Mouse (Mus musculus) intestine, embryonic 16.5 days (tissue): Measurements from ENCODE around the gene Bean1. TPM values are rescaled to one million over a fixed set of nuclear protein-coding genes. Genes with fewer than 3 reads are reported as not detected.

Experiments used
- ATAC-seq: fragments of 200-750 bp; cut with Nextera tagmentation; 2 replicates; pipeline ENCODE4 v1.8.0; 2017; ENCODE audit warnings: moderate TSS enrichment, moderate library complexity
- H3K27ac ChIP-seq: fragments of 300-500 bp; sonication (generic); 2 replicates; pipeline ENCODE4 v1.5.1; 2014; ENCODE audit warnings: mild to moderate bottlenecking, low read length
- H3K27me3 ChIP-seq: fragments of 300-500 bp; sonication (generic); replicated peaks from 2 replicates; pipeline ENCODE4 v1.6.1; 2014; ENCODE audit warnings: low read length, control low read depth, mixed read lengths; ENCODE audit not compliant: control insufficient read depth, insufficient read depth
- H3K36me3 ChIP-seq: fragments of 300-500 bp; sonication (generic); 2 replicates; pipeline ENCODE4 v1.6.1; 2014; ENCODE audit warnings: low read length, control low read depth; ENCODE audit not compliant: control insufficient read depth, insufficient read depth
- H3K4me1 ChIP-seq: fragments of 300-500 bp; sonication (generic); 2 replicates; pipeline ENCODE4 v1.6.1; 2014; ENCODE audit warnings: low read length, control low read depth, mixed read lengths; ENCODE audit not compliant: control insufficient read depth, insufficient read depth
- H3K4me2 ChIP-seq: fragments of 300-500 bp; sonication (generic); 2 replicates; pipeline ENCODE4 v1.6.1; 2014; ENCODE audit warnings: low read depth, low read length, control low read depth
- H3K4me3 ChIP-seq: fragments of 300-500 bp; sonication (generic); 2 replicates; pipeline ENCODE4 v1.5.1; 2014; ENCODE audit warnings: mild to moderate bottlenecking, low read length
- H3K9ac ChIP-seq: fragments of 300-500 bp; sonication (generic); 2 replicates; pipeline ENCODE4 v1.6.1; 2014; ENCODE audit warnings: low read depth, low read length
- H3K9me3 ChIP-seq: fragments of 300-500 bp; sonication (generic); 2 replicates; pipeline ENCODE4 v1.6.1; 2016; ENCODE audit warnings: low read length, control low read depth; ENCODE audit not compliant: control insufficient read depth
- WGBS: fragments of 180-500 bp; shearing (Covaris S2); extraction: QIAGEN DNeasy Blood & Tissue Kit; methylation state at CpG from one replicate; pipeline ENCODE4 v1.1.7; 2014; 5-methylcytosine and 5-hydroxymethylcytosine counted together
- polyA plus RNA-seq: library from polyadenylated mRNA; unstranded; fragments of >200 nt; fragmentation: Nextera tagmentation; extraction: Ambion mirVana; gene quantifications from 2 replicates; pipeline ENCODE4 v1.2.1, GENCODE M21; 2015

The Bean1 gene
- polyA plus RNA-seq, 1 experiment from 2014 or later: 1.1 TPM

- Histone ChIP-seq H3K4me3 (no peak overlapping the region), H3K4me1 (0 out of 2 replicates have a peak, but pooled peaks cover 2% of the 10 kb centered on the region), H3K9me3 (no peaks in the 10 kb centered on the region), H3K27ac (no peak overlapping the region), H3K27me3 (no peaks in the 10 kb centered on the region), H3K4me2 (no peak overlapping the region), H3K36me3 (no peaks in the 10 kb centered on the region), H3K9ac (no peak overlapping the region)
- no peak for ATAC-seq
- 59% methylated on average over 5 of the region's 5 CpGs for WGBS
Observed at GRCm38 (mm10) chr8:104188459-104188858, 18.2 kb downstream of the Bean1 start.

- H3K27ac ChIP-seq: no peak overlapping the region
- ATAC-seq: no peak
Observed at GRCm38 (mm10) chr8:104190777-104191468, 20.7 kb downstream of the Bean1 start.

GRCm38 (mm10) chr8:104191496-104191895 is 21.3 kb downstream of the Bean1 start:
- Histone ChIP-seq H3K36me3 (no peaks in the 10 kb centered on the region), H3K27ac (no peak overlapping the region), H3K4me3 (no peak overlapping the region), H3K4me1 (no peaks in the 10 kb centered on the region), H3K9ac (no peak overlapping the region), H3K9me3 (no peaks in the 10 kb centered on the region; the same call in 1 of the 2 replicates), H3K4me2 (no peak overlapping the region), H3K27me3 (no peaks in the 10 kb centered on the region)
- WGBS: 18% methylated on average over 11 of the region's 11 CpGs
- peak; percentile 90 for ATAC-seq

More at GRCm38 (mm10) chr8:104190777-104191468, 20.7 kb downstream of the Bean1 start:
- Histone ChIP-seq H3K27me3 (no peaks in the 10 kb centered on the region), H3K4me2 (no peak overlapping the region), H3K9ac (no peak overlapping the region), H3K36me3 (no peaks in the 10 kb centered on the region), H3K4me1 (no peaks in the 10 kb centered on the region), H3K4me3 (no peak overlapping the region), H3K9me3 (no peaks in the 10 kb centered on the region)
- 59% methylated on average over 6 of the region's 6 CpGs for WGBS

- H3K4me1 ChIP-seq: no peaks in the 10 kb centered on the region
- no peak overlapping the region for H3K27ac ChIP-seq
- no peaks in the 10 kb centered on the region for H3K36me3 ChIP-seq
- no peaks in the 10 kb centered on the region; the same call in 1 of the 2 replicates for H3K9me3 ChIP-seq
- H3K27me3 ChIP-seq: no peaks in the 10 kb centered on the region
- no peak for ATAC-seq
- no peak overlapping the region for H3K9ac ChIP-seq
- H3K4me3 ChIP-seq: no peak overlapping the region
- no peak overlapping the region for H3K4me2 ChIP-seq
- 60% methylated on average over 5 of the region's 5 CpGs for WGBS
Observed at GRCm38 (mm10) chr8:104199802-104200201, 29.6 kb downstream of the Bean1 start.

GRCm38 (mm10) chr8:104201622-104202021 is 31.4 kb downstream of the Bean1 start:
- no peak overlapping the region for H3K4me2 ChIP-seq
- H3K27ac ChIP-seq: no peak overlapping the region
- H3K36me3 ChIP-seq: no peaks in the 10 kb centered on the region
- no peaks in the 10 kb centered on the region for H3K27me3 ChIP-seq
- WGBS: 68% methylated on average over 3 of the region's 3 CpGs
- H3K4me3 ChIP-seq: no peak overlapping the region
- H3K9me3 ChIP-seq: 0 out of 2 replicates have a peak, but pooled peaks cover 3% of the 10 kb centered on the region
- no peak for ATAC-seq
- H3K4me1 ChIP-seq: no peaks in the 10 kb centered on the region
- H3K9ac ChIP-seq: no peak overlapping the region

- H3K4me3 ChIP-seq: no peak overlapping the region
- no peak overlapping the region for H3K4me2 ChIP-seq
- H3K27me3 ChIP-seq: no peaks in the 10 kb centered on the region
- no peaks in the 10 kb centered on the region for H3K36me3 ChIP-seq
- H3K27ac ChIP-seq: no peak overlapping the region
- WGBS: 93% methylated on average over 4 of the region's 4 CpGs
- no peaks in the 10 kb centered on the region for H3K4me1 ChIP-seq
- H3K9me3 ChIP-seq: 0 out of 2 replicates have a peak, but pooled peaks cover 3% of the 10 kb centered on the region
- no peak for ATAC-seq
- H3K9ac ChIP-seq: no peak overlapping the region
Observed at GRCm38 (mm10) chr8:104202320-104202719, 32.1 kb downstream of the Bean1 start.

GRCm38 (mm10) chr8:104205292-104205691 is 35.0 kb downstream of the Bean1 start:
- Histone ChIP-seq H3K36me3 (no peaks in the 10 kb centered on the region), H3K9ac (no peak overlapping the region), H3K4me2 (no peak overlapping the region), H3K9me3 (0 out of 2 replicates have a peak, but pooled peaks cover 3% of the 10 kb centered on the region), H3K27me3 (no peaks in the 10 kb centered on the region), H3K27ac (no peak overlapping the region), H3K4me1 (no peaks in the 10 kb centered on the region), H3K4me3 (no peak overlapping the region)
- WGBS: 48% methylated on average over 3 of the region's 3 CpGs
- no peak for ATAC-seq

- no peak overlapping the region for H3K27ac ChIP-seq
- H3K36me3 ChIP-seq: no peaks in the 10 kb centered on the region
- no peak overlapping the region for H3K4me2 ChIP-seq
- no peaks in the 10 kb centered on the region for H3K4me1 ChIP-seq
- H3K9ac ChIP-seq: no peak overlapping the region
- 88% methylated on average over 5 of the region's 5 CpGs for WGBS
- no peak for ATAC-seq
- H3K27me3 ChIP-seq: no peaks in the 10 kb centered on the region
- H3K9me3 ChIP-seq: no peaks in the 10 kb centered on the region
- H3K4me3 ChIP-seq: no peak overlapping the region
Observed at GRCm38 (mm10) chr8:104217601-104218000, 47.4 kb downstream of the Bean1 start.

GRCm38 (mm10) chr8:104219079-104219478 is 48.8 kb downstream of the Bean1 start:
- Histone ChIP-seq H3K9me3 (no peaks in the 10 kb centered on the region), H3K4me1 (no peaks in the 10 kb centered on the region), H3K4me3 (no peak overlapping the region), H3K4me2 (no peak overlapping the region), H3K27me3 (no peaks in the 10 kb centered on the region), H3K27ac (no peak overlapping the region), H3K36me3 (no peaks in the 10 kb centered on the region), H3K9ac (no peak overlapping the region)
- ATAC-seq: peak; percentile 16; the same call in 1 of the 2 replicates
- WGBS: 29% methylated on average over 11 of the region's 11 CpGs
